Mouse (Mus musculus) adrenal gland, postnatal 10 days (tissue): Measurements from ENCODE around the gene Kcne3. TPM values are rescaled to one million over a fixed set of nuclear protein-coding genes. Genes with fewer than 3 reads are reported as not detected.

Experiments
- total RNA-seq, 2 experiments: library from RNA; stranded (reverse); gene quantifications; 2 replicates each; pipeline ENCODE4 v1.2.3; 2021

Kcne3 gene
- total RNA-seq, 2 experiments from 2014 or later: 1.1 to 2.2 TPM

Other genes starting within 250 kb of the Kcne3 start
- gene Rnf169, start 196.1 kb upstream of the Kcne3 start, total RNA-seq: 10 to 100 TPM; 15.3 to 17.8 TPM
- gene Chrdl2, start 170.3 kb upstream of the Kcne3 start, total RNA-seq: not detected
- gene Pold3, start 54.9 kb upstream of the Kcne3 start, total RNA-seq: 10 to 100 TPM; 21.7 to 33.0 TPM
- gene Lipt2, start 17.2 kb upstream of the Kcne3 start, total RNA-seq: 1 to 10 TPM; 7.5 TPM
- gene Pgm2l1, start 50.9 kb downstream of the Kcne3 start, total RNA-seq: 10 to 100 TPM in 1 of 2 experiments, 1 to 10 TPM in 1; 8.5 to 12.8 TPM
- 1 to 10 TPM; 3.1 TPM for gene P4ha3, start 109.0 kb downstream of the Kcne3 start, total RNA-seq
- 10 to 100 TPM; 15.9 to 19.7 TPM for gene C2cd3, start 195.7 kb downstream of the Kcne3 start, total RNA-seq
- 10 to 100 TPM; 41.7 to 44.4 TPM for gene Ppme1, start 195.8 kb downstream of the Kcne3 start, total RNA-seq